Mouse (Mus musculus) embryonic fibroblast, embryonic 13.5 days (primary cell): ENCODE data around the gene Ptprb.

ENCODE experiments used
- CTCF ChIP-seq: IDR thresholded peaks from 2 replicates; pipeline ENCODE4 v1.5.1; 2011; ENCODE audit warnings: mild to moderate bottlenecking, control low read depth, low read length, moderate library complexity, borderline replicate concordance; ENCODE audit not compliant: insufficient read depth
- POLR2A ChIP-seq: IDR thresholded peaks from 2 replicates; pipeline ENCODE4 v1.6.1; 2011; ENCODE audit warnings: low read depth, mild to moderate bottlenecking, control low read depth, low read length, moderate library complexity

- TF ChIP-seq POLR2A (no peak), CTCF (no peak)
Measured at GRCm38 (mm10) chr10:116334120-116334519, 58.8 kb downstream of the Ptprb start.
